Mouse (Mus musculus) thymus, postnatal 4 days (tissue): ENCODE measurements at regions not wholly inside any gene's neighbourhood (a gene's known extent, or its start where the extent isn't known, plus 50 kb on each side); places are given as distances from the start of the nearest gene placed in this dataset.

Source experiments
- DNase-seq: peaks from one replicate; pipeline ENCODE4 v3.0.0; 2021

GRCm38 (mm10) chr13:47413261-47413660, 290.8 kb downstream of the Rnf144b start:
- no peak for DNase-seq

DNA sequence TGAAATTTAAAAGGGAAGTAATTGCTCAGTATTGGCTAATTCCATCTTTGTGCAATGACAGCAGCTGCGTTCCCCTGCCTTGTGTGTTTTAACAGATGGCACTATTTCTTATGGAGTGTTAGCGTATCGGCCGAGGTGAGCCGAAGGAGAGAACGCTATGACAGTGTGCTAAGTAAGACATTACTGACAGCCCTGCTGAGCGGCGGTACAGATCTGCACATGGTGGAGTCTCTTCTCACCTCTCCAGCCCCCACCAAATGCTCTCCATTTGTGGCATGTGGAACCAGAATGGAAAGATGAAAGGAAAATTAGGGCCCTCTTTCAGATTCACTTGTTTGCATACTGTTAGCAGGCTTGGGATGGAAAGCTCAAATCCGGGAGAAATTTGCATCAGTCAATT, 291.5 kb downstream of the Rnf144b start:
- no peak for DNase-seq

DNA sequence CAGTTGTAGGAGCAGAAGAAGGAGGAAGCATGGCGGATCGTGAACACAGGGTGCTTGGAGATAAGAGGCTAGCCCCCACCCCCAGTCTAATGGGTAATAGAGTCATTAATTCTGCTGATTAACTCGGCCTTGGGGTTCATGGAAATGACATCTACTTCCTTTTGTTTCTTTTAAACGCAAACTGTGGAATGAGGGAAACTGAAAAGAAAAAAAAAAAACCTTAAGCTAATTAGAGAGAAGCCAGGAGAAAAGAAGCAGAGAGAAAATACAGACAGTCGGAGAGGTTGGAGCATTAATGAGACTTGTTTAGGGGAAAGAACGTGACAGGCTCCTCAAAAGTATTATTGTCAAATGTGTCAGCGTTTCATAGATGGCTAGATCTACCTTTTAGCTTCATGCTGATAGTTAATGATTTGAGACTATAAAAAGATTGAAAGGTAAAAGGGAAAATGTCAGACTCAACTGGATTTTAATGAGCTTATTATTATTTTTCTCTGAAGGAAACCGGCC, 307.5 kb downstream of the Rnf144b start:
- no peak for DNase-seq

DNA sequence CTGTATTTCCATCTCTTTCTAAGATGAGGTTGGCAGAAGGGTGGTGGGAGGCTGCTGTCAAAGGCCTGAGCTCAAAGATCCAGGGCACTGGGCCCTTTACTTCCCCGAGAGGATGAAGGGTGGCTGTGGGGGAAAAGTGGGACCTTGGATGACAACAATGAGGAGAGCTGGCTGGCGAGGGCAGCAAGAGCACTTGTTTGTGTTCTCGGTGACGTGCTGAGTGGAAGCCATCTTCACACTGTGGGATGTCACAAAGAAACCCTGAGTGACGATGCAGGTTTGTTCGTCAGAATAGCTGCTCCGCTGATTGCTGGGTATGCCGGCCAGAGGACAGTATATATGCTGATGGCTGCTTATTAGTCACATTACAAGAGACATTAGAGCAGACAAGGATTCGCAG, 308.0 kb downstream of the Rnf144b start:
- DNase-seq = no peak

GRCm38 (mm10) chr13:47435631-47436030, 313.2 kb downstream of the Rnf144b start:
- no peak for DNase-seq

GRCm38 (mm10) chr13:47444876-47445275, 322.4 kb downstream of the Rnf144b start:
- DNase-seq = no peak

DNA sequence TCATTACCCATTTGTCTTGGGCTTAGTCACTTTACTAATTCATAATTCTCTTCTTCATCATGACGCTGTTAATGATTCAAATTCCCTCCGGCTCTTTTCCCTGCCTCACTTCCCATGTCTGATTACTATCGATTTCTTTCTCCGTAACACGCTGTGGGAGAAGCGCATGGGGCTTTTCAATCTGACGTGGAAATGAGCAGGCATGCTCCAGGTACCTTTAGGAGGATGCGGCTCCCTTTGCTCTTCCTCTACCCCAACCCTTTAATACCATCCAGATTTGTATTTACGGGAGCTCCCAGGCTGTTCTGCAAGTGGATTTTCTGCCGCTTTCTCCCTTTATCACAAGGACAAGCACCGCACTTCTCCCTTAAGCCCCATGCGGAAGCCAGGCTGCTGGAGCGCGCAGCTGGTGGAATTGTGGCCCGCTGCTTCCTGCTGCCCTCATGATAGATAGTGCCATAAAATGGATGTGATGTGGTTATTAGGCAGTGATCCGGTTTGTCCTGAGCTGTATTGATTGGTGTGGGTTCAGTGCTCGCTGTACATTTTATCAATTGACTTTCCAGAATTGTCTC, 329.8 kb downstream of the Rnf144b start:
- DNase-seq = no peak

GRCm38 (mm10) chr13:47462148-47462547, 339.7 kb downstream of the Rnf144b start:
- no peak for DNase-seq

DNA sequence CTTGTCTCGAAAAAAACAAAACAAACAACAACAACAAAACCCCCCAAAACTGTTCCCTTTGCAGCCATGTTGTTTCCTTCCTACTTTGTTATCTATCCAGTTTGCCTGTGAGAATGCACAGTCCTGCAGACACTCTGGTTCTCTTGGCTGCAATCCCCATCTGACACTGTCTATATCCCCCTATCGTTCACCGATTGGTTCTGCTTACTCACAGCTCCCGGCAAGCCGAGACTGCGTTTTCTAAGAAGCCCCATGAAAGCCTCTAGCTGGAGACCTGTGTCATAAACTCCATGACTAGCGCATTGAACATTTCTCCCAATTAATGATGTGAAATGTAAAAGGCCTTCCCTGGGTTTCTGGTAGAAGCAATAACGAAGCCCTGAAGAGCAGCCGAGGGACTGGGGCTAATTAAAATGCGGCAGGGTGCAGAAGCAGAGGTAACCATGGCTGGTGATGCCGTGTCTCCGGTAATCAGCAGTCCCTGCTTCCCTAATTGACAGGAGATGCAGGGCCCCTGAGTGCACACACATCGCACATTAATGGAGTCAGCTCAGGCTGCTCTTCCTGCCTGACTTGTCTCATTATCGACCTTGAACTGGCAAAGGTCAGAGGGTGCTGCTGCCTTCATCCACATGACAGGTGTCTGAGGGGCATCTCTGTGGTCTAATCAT, 349.2 kb downstream of the Rnf144b start:
- no peak for DNase-seq

DNA sequence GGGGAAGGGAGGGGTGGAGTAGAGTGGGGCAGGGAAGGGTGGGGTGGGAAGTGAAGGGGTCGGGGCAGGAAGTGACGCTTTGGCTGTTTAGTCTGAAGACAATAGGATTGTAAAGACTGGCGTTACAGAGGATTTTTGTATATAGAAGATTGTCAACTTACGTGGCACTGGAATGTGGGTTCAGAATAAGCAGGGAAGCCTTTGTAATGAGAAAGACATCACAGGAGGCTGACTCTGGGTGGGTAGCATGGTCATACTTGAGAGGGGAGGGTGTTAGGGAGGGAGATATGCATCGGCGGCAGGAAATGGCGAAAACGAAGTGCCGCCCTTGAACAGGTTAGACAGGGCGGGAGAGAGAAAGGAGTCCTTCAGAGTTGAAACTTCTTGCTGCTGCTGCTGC, 357.7 kb downstream of the Rnf144b start:
- no peak for DNase-seq

DNA sequence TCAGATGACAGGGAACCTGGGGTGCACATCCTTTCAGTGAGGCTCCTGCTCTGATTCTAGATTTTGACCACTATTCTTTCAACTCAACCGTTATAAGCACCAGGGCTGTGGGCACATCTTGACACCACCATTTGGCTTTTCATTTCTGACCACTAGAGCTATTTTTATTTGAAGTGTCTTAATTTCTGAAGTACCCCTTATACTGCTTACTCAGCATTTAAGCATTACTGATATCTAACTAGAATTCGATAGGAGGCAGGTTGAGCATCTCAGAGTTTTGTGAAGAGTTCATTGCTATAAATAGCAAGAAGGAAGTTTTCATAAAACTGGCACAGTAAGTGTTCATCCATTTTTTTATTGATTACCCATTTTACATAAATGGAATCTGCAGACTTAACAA, 362.4 kb downstream of the Rnf144b start:
- DNase-seq = no peak

- no peak for DNase-seq
These were observed 363.7 kb downstream of the Rnf144b start for GRCm38 (mm10) chr13:47486111-47486510.

- no peak for DNase-seq
These were observed 364.2 kb downstream of the Rnf144b start for GRCm38 (mm10) chr13:47486658-47487057.

DNA sequence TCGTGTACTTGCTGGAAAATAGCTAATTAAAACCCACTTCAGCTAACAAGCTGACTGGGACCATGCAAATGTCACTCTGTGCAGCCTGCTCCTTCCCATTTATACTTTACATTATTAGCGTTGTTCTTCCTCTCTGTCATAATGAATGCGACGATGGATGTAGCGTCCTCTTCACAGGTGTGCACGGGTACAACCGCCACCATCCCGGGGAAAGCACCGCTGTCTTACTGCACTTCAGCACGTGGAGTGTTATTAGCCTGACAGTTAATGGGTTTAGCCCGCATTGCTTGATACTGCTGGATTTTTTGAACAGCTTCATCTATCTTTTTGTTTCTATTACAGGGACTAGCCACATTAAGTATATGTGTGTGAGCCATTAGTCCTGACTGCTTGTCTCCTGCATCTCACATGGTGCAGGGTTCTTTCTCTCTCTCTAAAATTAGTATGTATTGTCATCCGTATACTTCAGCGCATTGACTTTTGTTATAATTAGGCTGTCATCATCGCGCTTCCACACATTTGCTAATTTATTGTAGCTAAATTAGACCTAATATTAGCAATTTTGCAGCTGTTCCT, 383.0 kb downstream of the Rnf144b start:
- no peak for DNase-seq

GRCm38 (mm10) chr13:47532935-47533334, 410.5 kb downstream of the Rnf144b start:
- DNase-seq = no peak

DNA sequence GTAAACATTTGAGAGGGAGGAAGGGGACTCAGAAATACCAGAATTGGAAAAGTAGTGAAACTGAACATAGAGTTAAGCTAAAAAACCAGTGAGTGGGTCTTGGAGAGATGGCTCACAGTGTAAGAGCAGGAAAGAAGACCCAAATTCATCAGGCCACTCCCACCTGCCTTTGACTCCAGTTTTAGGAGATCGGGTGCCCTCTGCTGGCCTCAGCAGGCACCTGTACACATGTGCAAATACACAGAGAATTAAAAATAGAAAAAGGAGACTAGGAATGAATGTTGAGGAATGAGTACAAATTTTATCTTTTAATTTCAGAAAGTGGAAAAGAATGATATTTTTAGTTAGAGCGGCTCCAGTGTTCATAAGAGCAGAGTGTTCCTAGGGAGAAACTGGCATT, 414.7 kb downstream of the Rnf144b start:
- no peak for DNase-seq

- no peak for DNase-seq
These were observed 427.2 kb downstream of the Rnf144b start for GRCm38 (mm10) chr13:47549626-47550025.

GRCm38 (mm10) chr13:47552251-47552650, 429.8 kb downstream of the Rnf144b start:
- DNase-seq = no peak

DNA sequence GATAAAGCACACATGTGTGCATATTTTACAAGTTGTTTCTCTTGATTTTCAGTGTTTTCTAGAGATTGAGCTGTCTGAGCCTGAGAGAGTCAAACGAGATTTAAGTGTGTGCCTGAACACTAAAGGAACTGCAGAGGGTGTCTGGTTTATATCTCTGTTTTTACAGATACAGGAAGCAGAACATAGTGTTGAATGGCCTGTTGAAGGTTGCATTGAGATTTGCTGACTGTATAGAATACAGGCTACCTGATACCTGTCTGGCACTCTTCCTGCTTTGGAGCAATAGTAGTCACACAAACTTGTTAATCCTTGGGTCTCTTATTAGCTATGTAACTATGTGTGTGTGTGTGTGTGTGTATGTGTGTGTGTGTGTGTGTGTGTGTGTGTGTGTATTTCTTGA, 431.7 kb downstream of the Rnf144b start:
- no peak for DNase-seq

GRCm38 (mm10) chr13:47557196-47557974, 434.9 kb downstream of the Rnf144b start:
- no peak for DNase-seq

DNA sequence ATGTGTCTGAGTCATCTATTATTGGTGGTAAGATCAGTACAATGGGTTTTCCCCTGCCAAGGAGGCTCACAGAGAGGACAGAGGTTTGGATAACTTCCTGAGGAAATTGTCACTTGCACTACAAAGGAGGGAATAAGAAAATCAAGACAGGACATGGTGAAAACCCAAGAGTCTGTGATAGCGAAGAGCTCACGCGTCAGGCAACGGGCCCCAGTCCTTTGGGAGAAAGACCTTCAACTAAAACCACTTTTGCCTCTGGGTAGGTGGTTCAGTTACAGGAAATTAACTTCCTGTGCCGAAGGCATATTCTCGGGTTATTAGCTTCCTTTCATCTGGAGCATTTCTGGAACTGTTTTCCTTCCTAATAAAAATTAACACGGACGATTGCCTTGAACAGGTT, 440.4 kb downstream of the Rnf144b start:
- DNase-seq = no peak

DNA sequence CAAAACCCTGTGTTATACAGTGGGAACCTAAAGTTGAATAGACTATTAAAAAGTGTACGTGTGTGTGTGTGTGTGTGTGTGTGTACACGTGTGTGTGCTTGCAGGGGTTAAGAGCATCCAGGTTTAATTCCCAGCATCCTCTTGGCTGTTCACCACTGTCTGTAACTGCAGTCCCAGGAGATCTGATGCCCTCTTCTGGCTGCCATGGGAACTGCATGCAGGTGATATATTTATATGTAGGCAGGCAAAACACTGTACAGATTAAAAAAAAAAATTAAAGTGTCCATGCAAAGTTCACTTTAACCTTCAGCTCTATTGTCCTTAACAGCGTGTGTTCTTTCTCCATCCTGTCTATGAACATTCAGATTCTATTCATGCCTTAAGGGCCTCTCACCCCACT, 454.1 kb downstream of the Rnf144b start:
- DNase-seq = peak; percentile 26

DNA sequence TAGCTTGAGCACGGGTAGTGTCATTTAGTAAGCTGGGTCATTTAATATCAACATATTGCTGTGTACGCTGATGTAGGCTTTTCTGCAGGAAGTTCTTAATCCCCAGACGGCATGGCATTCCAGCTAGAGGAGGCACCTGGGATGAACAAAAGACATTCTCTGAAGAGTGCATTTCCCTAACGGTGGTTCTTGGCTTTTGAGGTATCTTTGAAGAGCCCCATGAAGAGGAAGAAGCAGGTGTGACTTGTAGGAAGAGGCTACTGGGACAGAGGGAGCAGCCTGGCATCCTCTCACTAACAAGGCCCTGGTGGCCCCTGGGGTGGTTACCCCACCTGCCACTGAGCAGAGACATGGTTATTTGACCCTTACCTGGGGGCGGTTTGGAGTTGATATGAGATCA, 457.7 kb downstream of the Rnf144b start:
- DNase-seq = no peak

DNA sequence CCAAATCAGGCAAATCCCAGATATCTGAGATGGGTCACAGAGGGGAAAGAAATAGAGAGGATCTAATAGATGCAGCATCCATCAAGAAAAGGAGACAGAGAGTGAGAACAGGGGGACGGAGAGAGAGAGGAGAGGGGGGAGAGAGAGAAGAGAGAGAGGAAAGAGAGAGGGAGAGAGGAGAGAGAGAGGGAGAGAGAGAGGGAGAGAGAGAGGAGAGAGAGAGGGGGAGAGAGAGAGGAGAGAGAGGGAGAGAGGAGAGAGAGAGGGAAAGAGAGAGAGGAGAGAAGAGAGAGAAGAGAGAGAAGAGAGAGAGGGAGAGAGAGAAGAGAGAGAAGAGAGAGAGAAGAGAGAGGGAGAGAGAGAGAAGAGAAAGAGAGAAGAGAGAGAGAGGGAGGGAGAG, 462.7 kb downstream of the Rnf144b start:
- no peak for DNase-seq
